Mouse (Mus musculus): ENCODE measurements around the gene Bpgm. TPM values are rescaled to one million over a fixed set of nuclear protein-coding genes. Genes with fewer than 3 reads are reported as not detected.
A peak's percentile ranks its signal among the peaks of the same experiment; 100 is the strongest.

The Bpgm gene
- polyA plus RNA-seq, 2 experiments: 37.5 to 38.5 TPM

DNA sequence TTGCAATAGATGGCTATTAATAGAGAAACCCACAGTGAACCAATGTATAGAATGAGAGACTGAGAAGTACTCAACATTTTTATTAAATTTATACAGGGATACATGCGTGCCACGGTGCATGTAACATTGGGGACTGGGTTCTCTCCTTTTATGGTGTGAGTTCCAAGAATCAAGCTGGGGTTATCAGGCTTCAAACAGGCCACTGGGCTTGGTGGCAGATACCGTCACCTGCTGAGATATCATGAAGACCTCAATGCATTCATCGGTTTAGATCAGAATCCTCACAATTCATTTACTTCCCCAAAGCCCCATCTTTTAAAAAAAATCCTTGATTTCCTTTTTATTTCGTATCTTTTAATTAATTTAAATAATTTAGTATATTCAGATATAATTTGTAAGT is 34.3 kb downstream of the Bpgm start:
- DNase-seq (ENCODE audit: low spot score) (no peak), ATAC-seq (ENCODE audit: low FRiP score, low read depth) (no peak)
- Histone ChIP-seq H3K4me3 (replicated peaks; ENCODE audit: low read length) (no peak overlapping the region), H3K9ac (ENCODE audit: low read depth, low read length, severe bottlenecking) (no peak overlapping the region), H3K4me2 (replicated peaks; ENCODE audit: low read depth, low read length, severe bottlenecking) (no peak overlapping the region), H3K36me3 (ENCODE audit: control insufficient read depth, insufficient read depth, low read length) (peaks cover 8% of the 10 kb centered on the region), H3K9me3 (ENCODE audit: control insufficient read depth, low read length) (no peaks in the 10 kb centered on the region), H3K27me3 (ENCODE audit: control insufficient read depth, insufficient read depth, low read length) (no peaks in the 10 kb centered on the region), H3K27ac (replicated peaks; ENCODE audit: low read depth, low read length) (no peak overlapping the region), H3K4me1 (ENCODE audit: control insufficient read depth, insufficient read depth, low read length) (peaks cover 11% of the 10 kb centered on the region)
- no peak for TF ChIP-seq POLR2A (IDR thresholded peaks at IDR 0.05; ENCODE audit: borderline replicate concordance, extremely low read depth, insufficient read depth, insufficient read length)
- WGBS: 93% methylated on average over 5 of the region's 5 CpGs

DNA sequence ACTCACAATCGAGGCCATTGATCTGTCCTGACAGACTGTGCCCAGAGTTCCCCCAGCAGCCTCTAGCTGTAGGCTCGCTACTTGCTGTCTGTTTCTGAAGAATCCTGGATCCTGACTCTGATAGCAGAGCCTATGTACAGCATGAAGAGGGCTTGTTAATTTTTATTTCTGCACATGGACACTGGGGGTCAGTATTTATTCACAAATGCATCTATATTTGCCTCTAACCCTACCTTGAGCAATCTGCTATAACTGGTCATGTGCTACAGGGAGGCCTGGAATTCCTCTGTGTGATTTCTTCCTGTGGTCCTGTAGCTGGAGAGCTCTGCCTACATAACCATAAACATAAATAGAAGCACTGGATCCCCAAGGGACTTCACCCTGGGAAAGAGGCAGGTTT is 35.4 kb downstream of the Bpgm start:
- no peak overlapping the region for H3K4me2 ChIP-seq (replicated peaks; ENCODE audit: low read depth, low read length, severe bottlenecking)
- ATAC-seq (ENCODE audit: low FRiP score, low read depth): peak; percentile 81
- no peak overlapping the region for H3K27ac ChIP-seq (replicated peaks; ENCODE audit: low read depth, low read length)
- H3K9ac ChIP-seq (ENCODE audit: low read depth, low read length, severe bottlenecking): no peak overlapping the region
- no peak for TF ChIP-seq POLR2A (IDR thresholded peaks at IDR 0.05; ENCODE audit: borderline replicate concordance, extremely low read depth, insufficient read depth, insufficient read length)
- DNase-seq (ENCODE audit: low spot score): peak; percentile 80
- H3K4me3 ChIP-seq (replicated peaks; ENCODE audit: low read length): no peak overlapping the region
- 54% methylated on average over 2 of the region's 2 CpGs for WGBS
- H3K9me3 ChIP-seq (ENCODE audit: control insufficient read depth, low read length): no peaks in the 10 kb centered on the region
- H3K27me3 ChIP-seq (ENCODE audit: control insufficient read depth, insufficient read depth, low read length): no peaks in the 10 kb centered on the region
- H3K4me1 ChIP-seq (ENCODE audit: control insufficient read depth, insufficient read depth, low read length): peaks cover 20% of the 10 kb centered on the region
- H3K36me3 ChIP-seq (ENCODE audit: control insufficient read depth, insufficient read depth, low read length): 0 out of 2 replicates have a peak, but pooled peaks cover 2% of the 10 kb centered on the region

DNA sequence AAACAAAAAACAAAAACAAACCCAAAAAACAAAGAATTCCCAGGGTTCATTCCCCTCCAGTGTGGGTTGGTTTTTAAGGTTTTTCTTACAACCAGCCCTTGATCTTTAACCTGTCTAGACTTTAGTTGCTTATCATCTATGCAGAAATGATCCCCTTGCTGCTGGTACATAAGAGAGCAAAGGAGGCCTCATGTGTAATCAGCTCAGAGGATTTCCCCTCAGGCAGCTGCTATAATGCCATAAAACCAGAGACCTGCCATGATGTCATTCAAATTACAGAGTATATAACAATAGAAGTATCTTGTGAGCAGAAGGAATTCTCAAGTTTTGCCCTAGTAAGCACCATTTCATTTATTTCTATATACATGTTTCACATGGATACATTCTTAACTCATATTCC is 36.7 kb downstream of the Bpgm start:
- Histone ChIP-seq H3K27me3 (ENCODE audit: control insufficient read depth, insufficient read depth, low read length) (no peaks in the 10 kb centered on the region), H3K9me3 (ENCODE audit: control insufficient read depth, low read length) (no peaks in the 10 kb centered on the region), H3K9ac (ENCODE audit: low read depth, low read length, severe bottlenecking) (no peak overlapping the region), H3K4me3 (replicated peaks; ENCODE audit: low read length) (no peak overlapping the region), H3K36me3 (ENCODE audit: control insufficient read depth, insufficient read depth, low read length) (no peaks in the 10 kb centered on the region), H3K27ac (replicated peaks; ENCODE audit: low read depth, low read length) (no peak overlapping the region), H3K4me2 (replicated peaks; ENCODE audit: low read depth, low read length, severe bottlenecking) (no peak overlapping the region), H3K4me1 (ENCODE audit: control insufficient read depth, insufficient read depth, low read length) (peaks cover 26% of the 10 kb centered on the region)
- no peak for ATAC-seq (ENCODE audit: low FRiP score, low read depth)
- DNase-seq (ENCODE audit: low spot score): no peak
- TF ChIP-seq POLR2A (IDR thresholded peaks at IDR 0.05; ENCODE audit: borderline replicate concordance, extremely low read depth, insufficient read depth, insufficient read length): no peak

DNA sequence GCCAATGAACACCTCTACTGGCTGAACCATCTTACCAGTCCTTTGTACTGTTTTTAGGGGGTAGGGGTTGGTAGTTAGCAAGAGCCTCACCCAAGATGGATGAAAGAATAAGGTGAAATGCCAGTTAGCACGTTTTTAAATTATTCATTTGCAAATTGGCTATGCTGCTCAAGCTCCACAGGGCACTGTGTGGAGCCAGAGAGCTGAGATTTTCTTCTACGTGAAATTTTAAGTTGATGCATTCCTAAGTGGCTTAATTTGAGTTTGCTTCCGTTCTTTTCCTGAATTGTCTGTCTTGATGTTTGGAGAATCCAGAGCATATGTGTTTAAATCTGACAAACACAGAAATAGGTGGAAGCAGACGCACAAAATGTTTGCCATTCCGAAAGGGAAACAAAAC is 38.6 kb downstream of the Bpgm start:
- Histone ChIP-seq H3K27me3 (ENCODE audit: control insufficient read depth, insufficient read depth, low read length) (no peaks in the 10 kb centered on the region), H3K4me2 (replicated peaks; ENCODE audit: low read depth, low read length, severe bottlenecking) (no peak overlapping the region), H3K4me3 (replicated peaks; ENCODE audit: low read length) (no peak overlapping the region), H3K9me3 (ENCODE audit: control insufficient read depth, low read length) (no peaks in the 10 kb centered on the region), H3K36me3 (ENCODE audit: control insufficient read depth, insufficient read depth, low read length) (no peaks in the 10 kb centered on the region), H3K27ac (replicated peaks; ENCODE audit: low read depth, low read length) (peak overlapping the region; percentile 74; the same call in 1 of the 2 replicates), H3K4me1 (ENCODE audit: control insufficient read depth, insufficient read depth, low read length) (peaks cover 33% of the 10 kb centered on the region), H3K9ac (ENCODE audit: low read depth, low read length, severe bottlenecking) (no peak overlapping the region)
- DNase-seq (ENCODE audit: low spot score) (peak; percentile 49), ATAC-seq (ENCODE audit: low FRiP score, low read depth) (no peak)
- 36% methylated on average over 5 of the region's 5 CpGs for WGBS
- TF ChIP-seq POLR2A (IDR thresholded peaks at IDR 0.05; ENCODE audit: borderline replicate concordance, extremely low read depth, insufficient read depth, insufficient read length): no peak

DNA sequence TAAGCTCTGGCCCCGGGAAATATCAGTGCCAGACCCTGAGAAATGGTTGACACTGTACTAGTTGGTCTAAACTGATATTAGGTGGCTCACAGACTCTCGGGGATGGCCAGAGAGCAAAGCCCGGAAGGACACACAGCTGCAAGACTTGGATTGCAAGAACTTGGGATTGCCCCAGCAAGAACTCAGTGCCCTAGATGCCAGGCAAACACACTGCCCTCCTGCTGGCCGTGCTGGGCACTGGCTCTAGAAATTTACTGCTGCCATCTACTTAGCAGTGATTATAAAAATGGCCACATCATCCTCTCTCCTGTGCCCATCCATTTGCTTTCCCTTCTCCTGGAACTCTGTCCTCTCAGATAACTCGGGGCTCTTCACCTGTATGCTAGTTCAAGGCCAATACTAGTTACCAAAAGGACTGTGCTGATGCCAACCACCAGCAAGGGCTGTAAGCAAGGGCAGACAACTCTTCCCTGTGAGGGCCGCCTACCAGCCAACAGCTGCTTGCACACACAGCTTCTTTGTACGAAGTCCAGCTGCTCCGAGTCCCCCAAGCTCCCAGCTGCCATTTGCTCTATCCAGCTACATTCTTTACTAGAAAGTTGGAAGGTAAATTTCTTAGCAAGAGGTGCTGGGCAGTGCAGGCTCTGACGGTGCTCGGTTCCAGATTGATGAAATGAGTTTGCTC is 39.2 kb downstream of the Bpgm start:
- ATAC-seq (ENCODE audit: low FRiP score, low read depth): peak; percentile 53
- 48% methylated on average over 10 of the region's 10 CpGs for WGBS

More for the DNA sequence above, 39.2 kb downstream of the Bpgm start:
- Histone ChIP-seq H3K4me3 (replicated peaks; ENCODE audit: low read length) (no peak overlapping the region), H3K36me3 (ENCODE audit: control insufficient read depth, insufficient read depth, low read length) (no peaks in the 10 kb centered on the region), H3K9me3 (ENCODE audit: control insufficient read depth, low read length) (no peaks in the 10 kb centered on the region), H3K4me1 (ENCODE audit: control insufficient read depth, insufficient read depth, low read length) (peaks cover 38% of the 10 kb centered on the region), H3K4me2 (replicated peaks; ENCODE audit: low read depth, low read length, severe bottlenecking) (no peak overlapping the region), H3K9ac (ENCODE audit: low read depth, low read length, severe bottlenecking) (no peak overlapping the region; the same call in 1 of the 2 replicates), H3K27me3 (ENCODE audit: control insufficient read depth, insufficient read depth, low read length) (no peaks in the 10 kb centered on the region), H3K27ac (replicated peaks; ENCODE audit: low read depth, low read length) (peak overlapping the region; percentile 74)
- no peak for TF ChIP-seq POLR2A (IDR thresholded peaks at IDR 0.05; ENCODE audit: borderline replicate concordance, extremely low read depth, insufficient read depth, insufficient read length)
- peak; percentile 54 for DNase-seq (ENCODE audit: low spot score)

All from limb, embryonic 14.5 days (tissue).